Mouse (Mus musculus): ENCODE results near the gene Ros1.

The Ros1 gene

DNA sequence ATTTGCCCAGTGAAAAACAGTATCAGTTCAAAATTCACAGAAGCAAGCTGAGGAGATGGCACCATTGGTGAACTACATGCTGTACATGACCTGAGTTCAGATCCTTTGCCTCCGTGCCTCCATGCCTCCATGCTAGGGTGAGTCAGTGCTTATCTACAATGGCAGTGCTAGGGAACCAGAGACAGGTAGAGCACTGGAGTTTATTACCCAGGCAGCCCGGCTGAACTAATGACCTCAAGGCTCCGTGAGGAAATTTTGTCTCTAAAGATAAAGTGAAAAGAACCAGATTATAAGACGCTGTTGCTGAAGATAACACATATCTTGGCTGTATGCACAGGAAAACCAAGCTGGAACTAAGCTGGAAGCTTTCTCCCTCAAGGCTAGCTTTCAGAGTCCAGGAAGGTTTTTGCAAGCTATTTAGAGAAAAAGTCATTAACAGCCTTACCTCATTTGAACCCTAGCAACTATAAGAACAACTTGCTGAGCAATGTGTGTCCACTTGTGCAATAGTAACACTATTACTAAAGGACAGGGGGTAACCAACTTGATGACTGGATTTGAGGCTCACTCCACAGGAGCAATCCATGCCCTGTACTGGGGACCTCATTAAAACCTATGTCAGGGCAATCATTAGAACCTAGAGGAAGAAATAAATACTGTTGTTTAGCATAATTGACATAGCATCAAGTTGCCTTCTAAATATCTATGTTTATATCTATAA, 61.5 kb downstream of the Ros1 start:
- no peak for DNase-seq

GRCm38 (mm10) chr10:52130762-52131161, 64.3 kb downstream of the Ros1 start:
- no peak for DNase-seq

GRCm38 (mm10) chr10:52128874-52129412, 66.1 kb downstream of the Ros1 start:
- DNase-seq = no peak

- DNase-seq = peak; percentile 14
Observed at GRCm38 (mm10) chr10:52106164-52106757, 88.8 kb downstream of the Ros1 start.

- DNase-seq = no peak
Observed at GRCm38 (mm10) chr10:52101273-52101672, 93.8 kb downstream of the Ros1 start.

- DNase-seq = no peak
Observed at GRCm38 (mm10) chr10:52092181-52092580, 102.9 kb downstream of the Ros1 start.

DNA sequence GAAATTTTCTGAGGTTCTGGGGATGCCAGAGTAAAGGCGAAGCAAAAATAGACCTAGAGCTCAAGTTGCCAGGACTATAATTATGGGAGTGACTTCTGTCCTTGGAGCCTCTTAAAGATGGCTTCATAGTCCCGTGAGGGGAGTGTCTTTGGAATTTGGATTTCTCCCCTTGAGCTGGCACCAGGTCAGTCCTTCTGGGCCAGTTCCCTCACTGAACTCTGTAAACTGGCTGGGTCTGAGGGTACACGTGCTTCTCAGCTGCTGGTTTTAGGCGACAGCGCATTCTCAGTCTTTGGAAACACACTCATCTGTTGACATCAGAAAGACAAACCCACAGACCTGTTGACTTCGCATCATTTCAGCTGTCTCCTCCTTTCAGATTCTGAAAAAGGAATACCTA, 108.4 kb downstream of the Ros1 start:
- DNase-seq = no peak

GRCm38 (mm10) chr10:52072482-52072881, 122.6 kb downstream of the Ros1 start:
- DNase-seq = peak; percentile 9

- no peak for DNase-seq
Observed at GRCm38 (mm10) chr10:52048287-52048686, 146.8 kb downstream of the Ros1 start.

GRCm38 (mm10) chr10:52043086-52043485, 152.0 kb downstream of the Ros1 start:
- no peak for DNase-seq

GRCm38 (mm10) chr10:52039392-52039791, 155.7 kb downstream of the Ros1 start:
- no peak for DNase-seq

DNA sequence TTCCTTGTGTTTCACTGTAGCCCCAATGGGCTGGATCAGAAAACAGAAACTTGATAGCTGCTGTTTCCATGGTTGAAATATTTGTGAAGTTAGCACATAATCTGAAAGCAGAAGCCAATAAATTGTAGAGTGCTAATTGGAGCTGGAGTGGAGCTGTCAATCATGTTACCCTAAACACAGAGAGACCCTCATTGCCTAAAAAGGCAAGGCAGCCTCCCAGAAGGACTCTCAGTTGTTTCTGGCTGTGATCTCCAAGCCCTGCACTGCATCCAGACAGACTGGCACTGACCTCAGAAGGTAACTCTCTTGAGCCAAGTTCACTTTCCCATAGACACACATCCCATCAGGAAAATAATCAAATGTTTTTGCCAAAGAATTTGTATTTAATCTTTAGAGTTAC, 161.3 kb downstream of the Ros1 start:
- DNase-seq = no peak

DNA sequence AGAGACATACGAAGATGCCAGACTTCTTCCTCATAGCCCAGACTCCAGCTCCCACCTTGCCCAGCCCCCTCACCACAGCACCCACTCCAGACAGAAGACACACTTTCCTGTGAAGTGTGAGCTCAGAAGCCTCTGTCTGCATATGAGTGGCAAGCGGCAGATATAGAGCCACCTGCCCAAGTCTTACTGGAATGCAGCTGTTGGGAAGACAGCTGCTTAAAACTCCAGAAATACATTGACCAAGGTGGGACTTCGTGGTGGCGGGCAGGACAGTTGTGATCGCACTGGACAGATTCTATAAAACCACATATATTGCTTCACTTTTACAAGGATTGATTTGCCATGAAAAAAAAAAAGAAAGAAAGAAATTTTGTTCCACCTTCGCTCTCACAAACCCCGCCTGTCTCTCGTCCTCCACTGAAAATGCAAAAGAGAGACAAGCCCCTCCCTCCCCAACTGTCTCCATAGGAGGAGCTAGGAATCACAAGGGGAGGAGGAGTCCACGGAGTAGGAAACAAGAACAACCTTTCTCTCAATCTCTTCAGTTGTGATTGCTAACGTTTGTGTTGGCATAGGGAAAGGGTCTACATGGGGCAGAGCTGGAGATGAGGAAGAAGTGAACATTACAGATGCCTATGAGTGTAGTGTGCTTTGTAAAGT, 165.5 kb downstream of the Ros1 start:
- DNase-seq = no peak

GRCm38 (mm10) chr10:52028561-52029370, 166.3 kb downstream of the Ros1 start:
- no peak for DNase-seq

DNA sequence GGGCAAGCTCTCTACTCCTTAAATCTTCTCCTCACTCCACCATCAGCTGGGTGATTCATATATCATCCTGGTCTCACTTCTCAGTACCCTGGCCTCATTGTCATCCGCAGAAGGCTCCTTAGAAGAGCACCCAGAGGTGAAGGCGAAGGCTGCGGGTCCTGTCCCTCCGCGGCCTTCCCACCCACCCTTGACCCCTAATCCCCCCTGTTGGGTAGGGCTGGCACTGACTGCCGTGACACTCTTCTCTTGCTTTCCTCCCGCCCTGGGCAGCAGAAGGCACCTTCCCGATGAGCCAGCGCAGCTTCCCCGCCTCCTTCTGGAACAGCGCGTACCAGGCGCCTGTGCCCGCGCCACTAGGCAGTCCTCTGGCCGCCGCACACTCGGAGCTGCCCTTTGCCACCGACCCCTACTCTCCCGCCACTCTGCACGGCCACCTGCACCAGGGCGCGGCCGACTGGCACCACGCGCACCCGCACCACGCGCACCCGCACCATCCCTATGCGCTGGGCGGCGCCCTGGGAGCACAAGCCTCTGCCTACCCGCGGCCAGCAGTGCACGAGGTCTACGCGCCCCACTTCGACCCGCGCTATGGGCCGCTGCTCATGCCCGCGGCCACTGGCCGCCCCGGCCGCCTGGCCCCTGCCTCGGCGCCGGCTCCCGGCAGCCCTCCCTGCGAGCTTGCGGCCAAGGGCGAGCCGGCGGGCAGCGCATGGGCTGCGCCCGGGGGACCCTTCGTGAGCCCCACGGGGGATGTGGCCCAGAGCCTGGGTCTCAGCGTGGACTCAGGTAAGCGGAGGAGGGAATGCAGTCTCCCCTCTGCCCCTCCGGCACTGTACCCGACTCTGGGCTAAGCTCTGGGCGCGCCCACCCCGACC, 167.6 kb downstream of the Ros1 start:
- no peak for DNase-seq

- DNase-seq = no peak
Observed at GRCm38 (mm10) chr10:52025821-52026220, 169.2 kb downstream of the Ros1 start.

DNA sequence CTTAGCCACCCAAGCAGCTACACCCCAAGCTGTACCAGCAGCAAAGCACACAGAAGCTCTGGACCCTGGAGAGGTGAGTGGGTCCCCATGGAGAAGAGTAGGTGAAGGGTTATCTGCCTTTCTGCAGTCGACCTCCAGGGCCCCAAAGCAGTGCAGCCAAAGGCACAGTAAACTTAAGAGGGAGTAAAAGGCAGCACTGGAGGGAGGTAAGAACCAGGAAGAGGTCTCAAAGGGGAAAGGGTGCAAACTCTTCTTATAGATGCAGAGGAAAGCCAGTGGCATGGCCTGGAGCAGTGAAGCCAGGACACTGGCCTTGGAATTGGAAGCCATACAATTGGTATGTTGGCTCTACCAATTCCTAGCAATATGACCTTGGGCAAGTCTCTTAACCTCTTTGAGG, 169.8 kb downstream of the Ros1 start:
- no peak for DNase-seq

GRCm38 (mm10) chr10:52024053-52024410, 171.0 kb downstream of the Ros1 start:
- DNase-seq = no peak

- no peak for DNase-seq
Observed at GRCm38 (mm10) chr10:52023213-52024052, 171.6 kb downstream of the Ros1 start.

- DNase-seq = no peak
Observed at GRCm38 (mm10) chr10:52022413-52023212, 172.4 kb downstream of the Ros1 start, which contains the start of gene Vgll2. Vgll2 (plus strand) TSS chr10:52022502.

Data from layer of hippocampus, adult 9-11 months (tissue).